Mouse (Mus musculus) embryonic facial prominence, embryonic 15.5 days (tissue): ENCODE results near the gene Rpl4. TPM values are rescaled to one million over a fixed set of nuclear protein-coding genes. Genes with fewer than 3 reads are reported as not detected.
A peak's percentile ranks its signal among the peaks of the same experiment; 100 is the strongest.
"Not testable (repeated sequence)": the region's sequence is repeated elsewhere in the genome, so short reads cannot be mapped to it uniquely, and the experiment has no call there.

Source experiments
- ATAC-seq: fragments of 200-750 bp; cut with Nextera tagmentation; 2 replicates; pipeline ENCODE4 v1.8.0; 2017; ENCODE audit warnings: low read depth, moderate TSS enrichment; ENCODE audit not compliant: insufficient number of reproducible peaks, low FRiP score, low TSS enrichment
- H3K27ac ChIP-seq: fragments of 300-500 bp; sonication (generic); replicated peaks from 2 replicates; pipeline ENCODE4 v1.5.1; 2015; ENCODE audit warnings: mild to moderate bottlenecking, inconsistent platforms
- H3K27me3 ChIP-seq: fragments of 300-500 bp; sonication (generic); 2 replicates; pipeline ENCODE4 v1.6.1; 2015; ENCODE audit warnings: inconsistent platforms
- H3K36me3 ChIP-seq: fragments of 300-500 bp; sonication (generic); 2 replicates; pipeline ENCODE4 v1.6.1; 2015; ENCODE audit warnings: mild to moderate bottlenecking, inconsistent platforms
- H3K4me1 ChIP-seq: fragments of 300-500 bp; sonication (generic); 2 replicates; pipeline ENCODE4 v1.6.1; 2015; ENCODE audit warnings: inconsistent platforms
- H3K4me2 ChIP-seq: fragments of 300-500 bp; sonication (generic); replicated peaks from 2 replicates; pipeline ENCODE4 v1.6.1; 2015; ENCODE audit warnings: mild to moderate bottlenecking, inconsistent platforms
- H3K4me3 ChIP-seq: fragments of 300-500 bp; sonication (generic); replicated peaks from 2 replicates; pipeline ENCODE4 v1.5.1; 2015; ENCODE audit warnings: mild to moderate bottlenecking, inconsistent platforms
- H3K9ac ChIP-seq: fragments of 300-500 bp; sonication (generic); 2 replicates; pipeline ENCODE4 v1.6.1; 2015; ENCODE audit warnings: inconsistent platforms
- H3K9me3 ChIP-seq: fragments of 300-500 bp; sonication (generic); replicated peaks from 2 replicates; pipeline ENCODE4 v1.6.1; 2016; ENCODE audit warnings: inconsistent platforms
- WGBS: fragments of 180-500 bp; shearing (Covaris S2); methylation state at CpG from one replicate; pipeline ENCODE4 v1.1.7; 2015; 5-methylcytosine and 5-hydroxymethylcytosine counted together
- polyA plus RNA-seq: library from polyadenylated mRNA; unstranded; fragments of >200 nt; fragmentation: Nextera tagmentation; extraction: Ambion mirVana; gene quantifications from 2 replicates; pipeline ENCODE4 v1.2.1, GENCODE M21; 2015

The Rpl4 gene
- polyA plus RNA-seq = 1,153 and 1,206 TPM in 2 replicates

DNA sequence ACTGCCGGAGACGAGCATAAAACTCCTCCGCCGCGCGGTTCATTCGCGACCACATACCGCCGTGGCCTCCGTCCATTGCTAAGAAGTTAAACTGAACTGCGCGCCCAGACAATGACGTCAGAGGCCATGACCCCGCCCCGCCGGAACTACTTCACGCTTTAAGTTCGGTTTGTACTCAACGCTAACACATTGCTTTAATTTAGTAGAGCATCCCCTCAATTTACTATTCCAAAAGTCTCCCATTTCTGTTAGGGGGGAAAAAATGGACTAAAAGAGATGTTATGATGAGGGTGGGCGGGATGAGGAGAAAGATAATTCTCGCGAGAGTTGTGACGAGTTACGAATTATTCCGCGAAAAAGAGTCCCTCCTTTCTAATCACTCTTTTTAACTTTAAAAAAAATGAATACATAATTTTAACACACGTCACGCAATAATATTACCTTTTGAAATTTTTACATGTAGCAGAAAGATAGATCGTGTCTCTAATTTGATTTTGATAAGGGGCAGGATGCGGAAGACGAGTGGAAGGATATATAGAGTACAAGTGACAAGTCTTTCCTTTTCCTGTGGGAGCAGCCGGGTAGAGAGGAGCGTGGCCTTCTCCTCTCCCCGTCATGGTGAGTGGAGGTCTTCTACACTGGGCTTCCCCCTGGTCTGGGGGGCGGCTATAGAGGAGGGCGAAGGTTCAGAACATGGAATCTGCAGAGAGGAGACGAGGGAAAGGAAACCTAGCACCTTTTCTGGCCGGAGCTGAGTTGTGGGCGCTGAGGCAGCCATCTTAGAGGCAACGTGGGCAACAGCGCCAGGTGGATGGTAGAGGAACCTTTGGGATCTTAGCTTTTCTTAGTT lies at the start of gene Rpl4, which contains the start of gene Zwilch:
Gene Rpl4, plus strand, starts transcription at position 560 of the 850 bp plus-strand sequence.
Gene Zwilch, minus strand, starts transcription at position 289 of the 850 bp plus-strand sequence.
- Histone ChIP-seq H3K9ac (peak within 1 kb of the TSS; percentile 94), H3K27ac (peak within 1 kb of the TSS; percentile 99), H3K27me3 (no peaks in the 10 kb centered on the region), H3K4me3 (peak within 1 kb of the TSS; percentile 96), H3K4me1 (peaks cover 21% of the 10 kb centered on the region), H3K9me3 (no peaks in the 10 kb centered on the region), H3K36me3 (peaks cover 34% of the 10 kb centered on the region), H3K4me2 (peak within 1 kb of the TSS; percentile 75)
- under 1% methylated on average over 42 of the region's 42 CpGs for WGBS
- ATAC-seq = peak; percentile 88

DNA sequence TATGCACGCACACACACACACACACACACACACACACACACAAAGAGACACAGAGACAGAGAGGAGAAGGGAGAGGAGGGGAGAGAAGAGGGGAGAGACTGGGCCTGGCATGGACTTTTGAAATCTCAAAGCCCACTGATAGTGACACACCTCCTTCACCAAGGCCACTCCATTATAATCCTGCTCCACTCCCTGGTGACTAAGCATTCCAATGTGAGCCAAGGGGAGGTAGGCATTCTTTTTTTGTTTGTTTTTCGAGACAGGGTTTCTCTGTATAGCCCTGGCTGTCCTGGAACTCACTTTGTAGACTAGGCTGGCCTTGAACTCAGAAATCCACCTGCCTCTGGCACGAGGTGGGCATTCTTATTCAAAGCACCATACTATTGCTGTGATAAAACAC lies 48.3 kb upstream of the Rpl4 start:
- not testable (repeated sequence) for ATAC-seq, H3K36me3 ChIP-seq, H3K4me2 ChIP-seq, H3K27ac ChIP-seq, H3K27me3 ChIP-seq, H3K9ac ChIP-seq, H3K9me3 ChIP-seq, H3K4me3 ChIP-seq
- H3K4me1 ChIP-seq = peaks cover 12% of the 10 kb centered on the region
- WGBS = 56% methylated on average over 3 of the region's 3 CpGs

DNA sequence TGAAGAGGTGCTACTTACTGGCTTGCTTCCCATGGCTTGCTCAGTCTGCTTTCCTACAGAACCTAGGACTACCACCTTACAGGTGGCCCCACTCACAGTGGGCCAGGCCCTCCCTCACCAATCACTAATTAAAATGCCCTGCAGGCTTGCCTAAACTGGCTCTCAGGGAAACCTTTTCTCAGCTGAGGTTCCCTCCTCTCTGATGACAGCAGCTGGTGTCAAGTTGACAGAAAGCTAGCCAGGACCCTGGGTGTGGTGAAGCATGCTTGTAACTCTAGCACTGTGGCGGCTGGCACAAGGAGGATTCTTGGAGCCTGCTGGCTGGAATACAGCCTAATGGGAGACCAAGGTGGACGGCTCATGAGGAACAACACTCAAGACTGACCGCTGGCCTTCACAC lies 47.9 kb upstream of the Rpl4 start:
- Histone ChIP-seq H3K4me3 (no peak overlapping the region), H3K4me1 (peaks cover 12% of the 10 kb centered on the region), H3K27me3 (no peaks in the 10 kb centered on the region), H3K9me3 (no peaks in the 10 kb centered on the region), H3K9ac (no peak overlapping the region), H3K36me3 (no peaks in the 10 kb centered on the region), H3K4me2 (no peak overlapping the region), H3K27ac (no peak overlapping the region)
- peak; percentile 69; the same call in 1 of the 2 replicates for ATAC-seq
- WGBS = 57% methylated on average over 3 of the region's 3 CpGs

DNA sequence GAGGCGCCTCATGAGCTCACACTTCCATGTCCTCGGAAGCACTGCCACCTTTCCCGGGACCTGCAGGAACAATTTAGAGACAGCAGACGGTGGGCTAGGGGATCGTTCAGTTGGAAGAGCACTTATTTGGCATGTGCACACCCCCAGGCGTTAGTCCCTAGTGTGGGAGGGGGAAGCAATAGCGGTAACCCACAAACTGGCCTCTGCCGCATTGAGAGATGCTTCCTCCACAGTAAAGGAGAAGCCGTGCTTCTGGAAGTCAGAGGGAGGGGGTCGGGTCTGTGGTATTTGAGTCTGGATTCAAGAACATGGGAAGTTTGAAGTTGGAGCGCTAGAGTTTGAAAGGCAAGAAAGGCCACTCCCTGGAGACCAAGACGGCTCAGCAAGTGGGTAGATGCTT lies 47.1 kb upstream of the Rpl4 start:
- Histone ChIP-seq H3K4me2 (no peak overlapping the region), H3K27ac (no peak overlapping the region), H3K9ac (no peak overlapping the region), H3K4me3 (no peak overlapping the region), H3K27me3 (no peaks in the 10 kb centered on the region), H3K36me3 (no peaks in the 10 kb centered on the region), H3K4me1 (peaks cover 12% of the 10 kb centered on the region), H3K9me3 (no peaks in the 10 kb centered on the region)
- 39% methylated on average over 12 of the region's 12 CpGs for WGBS
- ATAC-seq = no peak

DNA sequence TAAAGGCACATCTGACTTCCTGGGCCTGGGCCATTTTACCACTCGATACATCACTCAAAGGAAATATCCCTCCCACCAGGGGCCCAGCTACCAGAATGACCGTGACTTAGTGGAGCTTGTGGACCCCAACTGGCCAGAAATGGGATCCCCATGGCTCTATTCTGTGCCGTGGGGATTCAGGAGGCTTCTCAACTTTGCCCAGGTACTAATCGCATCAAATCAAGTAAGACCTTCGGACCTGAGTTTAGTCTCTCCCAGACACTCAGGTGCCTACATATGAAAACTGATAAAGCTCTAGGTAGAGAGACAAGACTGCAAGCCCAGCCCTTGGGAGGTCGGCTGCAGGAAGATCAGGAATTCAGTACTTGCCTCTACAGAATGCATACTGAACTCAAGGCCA lies 41.6 kb upstream of the Rpl4 start:
- H3K9me3 ChIP-seq = no peaks in the 10 kb centered on the region
- H3K27ac ChIP-seq = no peak overlapping the region
- WGBS = 85% methylated on average over 6 of the region's 6 CpGs
- H3K36me3 ChIP-seq = no peaks in the 10 kb centered on the region
- H3K27me3 ChIP-seq = no peaks in the 10 kb centered on the region
- no peak for ATAC-seq
- no peak overlapping the region for H3K4me2 ChIP-seq
- H3K4me3 ChIP-seq = no peak overlapping the region
- no peak overlapping the region for H3K9ac ChIP-seq
- H3K4me1 ChIP-seq = no peaks in the 10 kb centered on the region

DNA sequence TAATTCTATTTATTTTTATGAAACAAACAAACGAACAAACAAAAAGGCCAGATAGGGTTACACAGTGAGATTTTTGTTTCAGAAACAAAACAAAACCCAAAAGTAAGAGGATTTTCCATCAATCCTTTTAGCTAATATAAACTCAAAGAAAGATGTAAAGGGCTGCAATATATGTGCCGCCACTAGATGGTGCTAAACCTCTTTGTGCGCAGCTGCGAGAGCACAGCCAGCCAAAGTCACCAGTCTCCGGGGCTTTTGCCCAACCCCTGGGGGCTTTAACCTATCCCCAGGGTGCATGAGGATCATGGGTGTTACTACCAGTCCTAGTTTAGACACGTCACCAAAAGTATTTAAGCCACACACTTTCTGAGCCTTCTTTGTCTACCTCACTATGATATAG lies 34.3 kb upstream of the Rpl4 start:
- not testable (repeated sequence) for H3K4me3 ChIP-seq, H3K27ac ChIP-seq, H3K4me1 ChIP-seq, H3K9ac ChIP-seq, ATAC-seq, H3K27me3 ChIP-seq, H3K9me3 ChIP-seq, H3K4me2 ChIP-seq
- WGBS = 5% methylated on average over 6 of the region's 6 CpGs
- peaks cover 18% of the 10 kb centered on the region for H3K36me3 ChIP-seq

DNA sequence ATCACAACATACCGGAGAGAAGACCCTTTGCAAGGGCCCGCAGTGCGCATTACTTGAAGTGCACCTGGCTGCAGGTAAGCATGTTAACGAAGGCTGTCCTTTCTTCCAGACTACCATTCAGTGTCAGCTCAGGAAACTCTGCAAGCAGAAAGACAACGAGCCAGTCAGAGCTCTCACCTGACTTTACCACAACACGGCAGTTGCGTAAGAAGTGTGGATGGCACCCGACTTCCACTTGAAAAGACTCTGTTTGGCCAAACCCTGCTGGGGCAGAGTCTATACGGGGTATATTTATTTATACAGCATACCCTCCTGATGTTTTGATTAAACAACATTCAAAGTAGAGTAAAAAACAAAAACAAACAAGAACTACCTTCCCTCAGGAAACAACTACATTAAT lies 33.3 kb upstream of the Rpl4 start:
- Histone ChIP-seq H3K4me1 (no peaks in the 10 kb centered on the region), H3K4me2 (no peak overlapping the region), H3K4me3 (no peak overlapping the region), H3K27me3 (no peaks in the 10 kb centered on the region), H3K27ac (no peak overlapping the region), H3K36me3 (peaks cover 22% of the 10 kb centered on the region), H3K9me3 (no peaks in the 10 kb centered on the region), H3K9ac (no peak overlapping the region)
- no peak for ATAC-seq
- WGBS = 89% methylated on average over 9 of the region's 9 CpGs

DNA sequence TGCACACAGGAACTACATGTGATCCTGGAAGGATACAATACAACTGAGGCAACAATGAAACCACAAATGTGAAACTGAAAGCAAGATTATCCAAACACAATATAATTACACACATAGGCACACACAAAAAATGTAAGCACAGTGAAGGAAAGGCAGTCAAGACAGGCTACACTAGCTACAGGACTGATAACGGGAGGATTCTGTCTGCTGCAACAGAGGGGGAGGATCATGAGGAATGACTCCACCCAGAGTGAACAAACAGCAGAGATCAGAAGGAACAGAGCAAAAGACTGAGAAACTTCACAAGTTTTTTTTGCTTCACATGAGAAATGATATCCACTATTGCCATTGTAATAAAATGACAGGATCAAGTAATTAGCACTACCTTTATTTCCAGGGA lies 16.5 kb upstream of the Rpl4 start:
- H3K9ac ChIP-seq = no peak overlapping the region
- no peak overlapping the region for H3K4me3 ChIP-seq
- no peaks in the 10 kb centered on the region for H3K27me3 ChIP-seq
- no peak for ATAC-seq
- WGBS = 91% methylated on average over 1 of the region's 1 CpGs
- H3K36me3 ChIP-seq = peaks cover 39% of the 10 kb centered on the region
- no peaks in the 10 kb centered on the region for H3K9me3 ChIP-seq
- no peak overlapping the region for H3K4me2 ChIP-seq
- H3K4me1 ChIP-seq = no peaks in the 10 kb centered on the region
- H3K27ac ChIP-seq = no peak overlapping the region

DNA sequence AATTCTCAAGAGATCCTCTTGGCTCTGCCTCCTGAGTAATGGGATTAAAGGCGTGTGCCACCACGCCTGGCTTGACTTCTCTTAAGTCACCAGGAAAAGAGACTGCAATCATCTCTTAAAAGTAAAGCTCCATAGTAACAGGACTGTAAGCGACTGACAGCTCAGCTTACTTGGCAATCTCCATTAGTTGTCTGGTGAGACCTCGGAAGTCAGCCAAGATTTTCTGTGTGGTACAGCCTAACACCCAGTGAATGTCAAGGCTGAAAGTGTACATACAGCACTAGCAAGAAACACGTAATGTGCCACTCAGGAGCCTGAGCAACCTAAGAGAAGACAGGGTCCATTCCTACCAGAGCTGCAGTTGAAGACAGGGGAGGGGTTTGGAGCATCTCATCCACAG lies 12.7 kb upstream of the Rpl4 start:
- ATAC-seq = no peak
- Histone ChIP-seq H3K9me3 (no peaks in the 10 kb centered on the region), H3K27ac (no peak overlapping the region), H3K36me3 (peaks cover 32% of the 10 kb centered on the region), H3K4me1 (no peaks in the 10 kb centered on the region), H3K4me2 (no peak overlapping the region), H3K27me3 (no peaks in the 10 kb centered on the region), H3K4me3 (no peak overlapping the region), H3K9ac (no peak overlapping the region)
- 88% methylated on average over 5 of the region's 5 CpGs for WGBS

DNA sequence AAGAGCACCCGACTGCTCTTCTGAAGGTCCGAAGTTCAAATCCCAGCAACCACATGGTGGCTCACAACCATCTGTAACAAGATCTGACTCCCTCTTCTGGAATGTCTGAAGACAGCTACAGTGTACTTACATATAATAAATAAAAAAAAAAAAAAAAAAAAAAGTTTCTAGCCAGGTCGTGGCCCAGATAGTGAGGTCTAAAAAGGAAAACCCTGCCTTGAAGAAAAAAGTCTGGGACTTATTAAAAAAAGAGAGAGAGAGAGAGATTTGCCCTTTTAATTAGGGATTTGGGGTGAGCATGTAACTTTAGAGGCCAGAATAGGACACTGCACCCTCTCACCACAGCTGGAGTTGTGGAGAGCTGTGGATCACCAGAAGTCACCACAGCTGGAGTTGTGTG lies 3.2 kb upstream of the Rpl4 start:
- ATAC-seq, H3K4me3 ChIP-seq, H3K27me3 ChIP-seq, H3K9ac ChIP-seq, H3K36me3 ChIP-seq, H3K4me2 ChIP-seq, H3K9me3 ChIP-seq, H3K27ac ChIP-seq: not testable (repeated sequence)
- peaks cover 16% of the 10 kb centered on the region for H3K4me1 ChIP-seq
- 82% methylated on average over 3 of the region's 3 CpGs for WGBS

DNA sequence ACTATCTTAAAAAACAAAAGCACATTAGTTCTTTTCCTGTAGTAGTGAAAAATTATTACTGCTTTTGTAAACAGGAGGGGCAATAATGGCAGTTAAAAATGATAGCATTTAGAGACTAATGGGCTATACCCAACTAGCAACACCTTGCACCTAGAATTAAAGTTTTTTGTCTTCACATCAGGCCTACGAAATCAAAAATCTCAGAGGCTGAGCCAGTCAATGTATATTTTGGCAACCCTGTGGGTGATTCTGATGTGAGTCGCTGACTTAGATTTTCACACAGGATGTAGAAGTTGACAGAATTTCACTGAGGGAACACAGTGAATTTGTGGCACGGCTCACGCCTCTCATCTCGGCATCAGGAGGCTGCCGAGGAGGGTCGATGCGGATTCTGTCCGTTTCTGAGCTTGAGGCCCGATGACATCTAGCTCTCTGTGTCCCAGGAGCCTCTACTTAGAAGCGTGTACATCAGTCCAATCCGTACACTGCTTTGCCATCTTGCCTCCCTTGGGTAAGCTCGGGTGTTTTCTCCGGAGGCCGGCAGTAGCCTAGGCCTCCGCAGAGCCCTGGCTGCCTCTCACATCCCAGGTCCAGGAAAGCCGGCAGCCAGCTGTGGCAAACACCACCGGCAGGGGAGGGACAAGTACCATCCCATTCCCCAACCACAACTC lies 895 bp upstream of the Rpl4 start:
- ATAC-seq = peak; percentile 27
- Histone ChIP-seq H3K4me1 (peaks cover 21% of the 10 kb centered on the region), H3K27me3 (no peaks in the 10 kb centered on the region)

More for the DNA sequence above, 895 bp upstream of the Rpl4 start:
- peaks cover 26% of the 10 kb centered on the region for H3K36me3 ChIP-seq
- peak overlapping the region; percentile 99 for H3K27ac ChIP-seq
- H3K4me3 ChIP-seq = peak overlapping the region; percentile 96
- H3K4me2 ChIP-seq = peak overlapping the region; percentile 75
- no peaks in the 10 kb centered on the region for H3K9me3 ChIP-seq
- 2% methylated on average over 18 of the region's 18 CpGs for WGBS
- H3K9ac ChIP-seq = peak overlapping the region; percentile 74
